Mouse (Mus musculus) adrenal gland (tissue): ENCODE data around the gene Acad11.

Source experiments
- intact Hi-C: fragments of 180-260 bp; cut with DNase I; formaldehyde crosslinking; loops from one replicate; pipeline ENCODE4 v1.15.1; 2025
- long read RNA-seq, 2 experiments: library from polyadenylated mRNA; unstranded; transcript quantifications; one replicate each; pipeline ENCODE4 v2.0.0; 2020; ENCODE audit warnings: borderline replicate concordance in 1 of 2; ENCODE audit not compliant: insufficient replicate concordance in 1 of 2

Gene Acad11
- long read RNA-seq, experiment 1, transcript Acad11-201 (20 exons, 3,444 nt), result major isoform, 7 of 12 reads
- long read RNA-seq, experiment 1, partial matches to known transcripts, result 5 of 12 reads
- long read RNA-seq, experiment 1, other reads (novel, unspliced or antisense), result 0 of 12 reads
- long read RNA-seq, experiment 2, partial matches to known transcripts, result 1 of 7 reads
- long read RNA-seq, experiment 2, other reads (novel, unspliced or antisense), result 2 of 7 reads

GRCm38 (mm10) chr9:104063244-104063961, at the start of gene Acad11:
Acad11 (plus strand) TSS chr9:104063377.
- intact Hi-C loops, result no loop called here

GRCm38 (mm10) chr9:104014526-104014925, 48.7 kb upstream of the Acad11 start:
- intact Hi-C loops, result no loop called here

GRCm38 (mm10) chr9:104021026-104021425, 42.2 kb upstream of the Acad11 start:
- intact Hi-C loops, result no loop called here

GRCm38 (mm10) chr9:104027186-104027585, 36.0 kb upstream of the Acad11 start:
- intact Hi-C loops, result no loop called here

GRCm38 (mm10) chr9:104029861-104030260, 33.3 kb upstream of the Acad11 start:
- intact Hi-C loops, result no loop called here

- intact Hi-C loops, result no loop called here
These were observed 28.9 kb upstream of the Acad11 start for GRCm38 (mm10) chr9:104034231-104034630.

GRCm38 (mm10) chr9:104034718-104035117, 28.5 kb upstream of the Acad11 start:
- intact Hi-C loops, result no loop called here

GRCm38 (mm10) chr9:104035261-104036015, 27.7 kb upstream of the Acad11 start:
- intact Hi-C loops, result no loop called here

- intact Hi-C loops, result no loop called here
These were observed 24.9 kb upstream of the Acad11 start for GRCm38 (mm10) chr9:104038266-104038665.

- intact Hi-C loops, result no loop called here
These were observed 24.0 kb upstream of the Acad11 start for GRCm38 (mm10) chr9:104039031-104039695.

- intact Hi-C loops, result no loop called here
These were observed 23.4 kb upstream of the Acad11 start for GRCm38 (mm10) chr9:104039742-104040141.

GRCm38 (mm10) chr9:104040362-104040761, 22.8 kb upstream of the Acad11 start, which contains the start of gene Gm28305:
Gm28305 (plus strand) TSS chr9:104040662.
- intact Hi-C loops, result no loop called here

GRCm38 (mm10) chr9:104043676-104044075, 19.5 kb upstream of the Acad11 start:
- intact Hi-C loops, result no loop called here

- intact Hi-C loops, result no loop called here
These were observed 12.1 kb upstream of the Acad11 start for GRCm38 (mm10) chr9:104051028-104051427.

GRCm38 (mm10) chr9:104062430-104063243, 540 bp upstream of the Acad11 start, which contains the start of gene Uba5:
Uba5 (minus strand) TSS chr9:104063134.
- intact Hi-C loops, result no loop called here

- intact Hi-C loops, result no loop called here
These were observed 1.4 kb downstream of the Acad11 start for GRCm38 (mm10) chr9:104064571-104064970.

GRCm38 (mm10) chr9:104070241-104070640, 7.1 kb downstream of the Acad11 start:
- intact Hi-C loops, result loop anchor here (10.0 kb wide), 1 partner anchor 105 kb away; no protein-coding TSS in a partner anchor

- intact Hi-C loops, result loop anchor here (10.0 kb wide), 1 partner anchor 104 kb away; no protein-coding TSS in a partner anchor
These were observed 7.9 kb downstream of the Acad11 start for GRCm38 (mm10) chr9:104070863-104071604.

- intact Hi-C loops, result loop anchor here (10.0 kb wide), 1 partner anchor 99 kb away; no protein-coding TSS in a partner anchor
These were observed 12.6 kb downstream of the Acad11 start for GRCm38 (mm10) chr9:104075808-104076207.
